Mouse (Mus musculus) kidney, embryonic 16.5 days (tissue): ENCODE measurements at regions not wholly inside any gene's neighbourhood (a gene's known extent, or its start where the extent isn't known, plus 50 kb on each side); places are given as distances from the start of the nearest gene placed in this dataset.

Experiments used
- ATAC-seq: fragments of 200-750 bp; cut with Nextera tagmentation; 2 replicates; pipeline ENCODE4 v1.8.0; 2017; ENCODE audit warnings: moderate TSS enrichment; ENCODE audit not compliant: low FRiP score, low TSS enrichment
- H3K27ac ChIP-seq: fragments of 300-500 bp; sonication (generic); 2 replicates; pipeline ENCODE4 v1.5.1; 2014; ENCODE audit warnings: low read length
- H3K27me3 ChIP-seq: fragments of 300-500 bp; sonication (generic); 2 replicates; pipeline ENCODE4 v1.6.1; 2014; ENCODE audit warnings: low read length, control low read depth, mixed read lengths; ENCODE audit not compliant: insufficient read depth
- H3K36me3 ChIP-seq: fragments of 300-500 bp; sonication (generic); 2 replicates; pipeline ENCODE4 v1.6.1; 2014; ENCODE audit warnings: low read length, control low read depth, mixed read lengths; ENCODE audit not compliant: insufficient read depth
- H3K4me1 ChIP-seq: fragments of 300-500 bp; sonication (generic); 2 replicates; pipeline ENCODE4 v1.6.1; 2014; ENCODE audit warnings: low read length, control low read depth, mixed read lengths; ENCODE audit not compliant: insufficient read depth
- H3K4me2 ChIP-seq: fragments of 300-500 bp; sonication (generic); replicated peaks from 2 replicates; pipeline ENCODE4 v1.6.1; 2014; ENCODE audit warnings: low read depth, low read length
- H3K4me3 ChIP-seq: fragments of 300-500 bp; sonication (generic); 2 replicates; pipeline ENCODE4 v1.5.1; 2014; ENCODE audit warnings: mild to moderate bottlenecking, low read length
- H3K9ac ChIP-seq: fragments of 300-500 bp; sonication (generic); replicated peaks from 2 replicates; pipeline ENCODE4 v1.6.1; 2014; ENCODE audit warnings: low read length
- H3K9me3 ChIP-seq: fragments of 300-500 bp; sonication (generic); 2 replicates; pipeline ENCODE4 v1.6.1; 2016; ENCODE audit warnings: low read length, control low read depth
- WGBS: fragments of 180-500 bp; shearing (Covaris S2); extraction: QIAGEN DNeasy Blood & Tissue Kit; methylation state at CpG from one replicate; pipeline ENCODE4 v1.1.7; 2014; 5-methylcytosine and 5-hydroxymethylcytosine counted together

DNA sequence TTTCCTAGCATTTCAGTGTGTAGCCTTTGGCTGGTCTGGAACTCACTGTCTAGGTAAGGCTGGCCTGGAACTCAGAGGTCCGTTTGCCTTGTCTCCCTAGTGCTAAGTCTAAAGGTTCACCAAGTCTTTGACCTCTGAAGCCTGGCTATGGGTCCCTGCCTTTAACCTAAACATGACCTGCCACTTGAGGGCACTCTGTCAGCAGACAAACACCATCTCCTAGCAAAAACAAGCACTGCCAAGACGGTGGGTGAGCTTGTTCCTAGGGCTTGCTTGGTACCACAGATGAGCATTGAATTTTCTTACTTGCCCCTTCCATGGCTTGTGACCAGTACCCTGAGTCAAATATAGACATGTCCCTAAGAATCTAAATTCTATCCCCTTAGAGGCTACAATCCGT is 508.3 kb upstream of the Vstm2b start:
- ATAC-seq, result no peak
- H3K4me1 ChIP-seq, result no peaks in the 10 kb centered on the region
- H3K36me3 ChIP-seq, result no peaks in the 10 kb centered on the region
- WGBS, result 43% methylated on average over 3 of the region's 3 CpGs
- H3K4me3 ChIP-seq, result no peak overlapping the region
- no peak overlapping the region for H3K9ac ChIP-seq
- no peaks in the 10 kb centered on the region for H3K9me3 ChIP-seq
- H3K27me3 ChIP-seq, result no peaks in the 10 kb centered on the region
- H3K4me2 ChIP-seq, result no peak overlapping the region
- H3K27ac ChIP-seq, result no peak overlapping the region

- ATAC-seq, result no peak
- H3K4me1 ChIP-seq, result no peaks in the 10 kb centered on the region
Observed at GRCm38 (mm10) chr7:40390927-40391326, 507.2 kb upstream of the Vstm2b start.

DNA sequence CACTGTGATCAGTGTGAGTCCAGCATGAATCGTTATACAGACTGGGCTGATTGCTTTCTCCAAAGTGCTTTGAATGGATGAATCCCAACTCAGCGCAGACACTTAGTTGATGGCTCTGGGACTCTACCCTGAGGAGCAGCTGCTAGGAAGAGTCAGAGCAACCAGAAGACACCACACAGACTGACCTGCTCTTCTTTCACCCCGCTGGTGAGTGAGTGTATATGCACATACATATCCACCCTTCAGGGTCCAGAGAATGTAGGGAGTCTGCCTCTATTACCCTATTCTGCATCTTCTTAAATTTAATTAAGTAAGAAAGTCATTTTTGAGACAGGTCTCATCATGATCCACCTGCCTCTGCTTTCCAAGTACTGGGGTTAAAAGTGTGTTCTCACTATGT is 506.5 kb upstream of the Vstm2b start:
- Histone ChIP-seq H3K9me3 (no peaks in the 10 kb centered on the region), H3K4me2 (no peak overlapping the region), H3K4me3 (no peak overlapping the region), H3K27me3 (no peaks in the 10 kb centered on the region), H3K36me3 (no peaks in the 10 kb centered on the region), H3K4me1 (no peaks in the 10 kb centered on the region), H3K27ac (no peak overlapping the region), H3K9ac (no peak overlapping the region)
- WGBS, result 69% methylated on average over 3 of the region's 3 CpGs
- ATAC-seq, result no peak

More at GRCm38 (mm10) chr7:40390927-40391326, 507.2 kb upstream of the Vstm2b start:
- Histone ChIP-seq H3K9ac (no peak overlapping the region), H3K27ac (no peak overlapping the region), H3K36me3 (no peaks in the 10 kb centered on the region), H3K27me3 (no peaks in the 10 kb centered on the region), H3K4me3 (no peak overlapping the region), H3K9me3 (no peaks in the 10 kb centered on the region), H3K4me2 (no peak overlapping the region)
- 29% methylated on average over 3 of the region's 3 CpGs for WGBS

- H3K27me3 ChIP-seq, result no peaks in the 10 kb centered on the region
- ATAC-seq, result no peak
- no peaks in the 10 kb centered on the region for H3K9me3 ChIP-seq
- no peak overlapping the region for H3K4me2 ChIP-seq
- H3K36me3 ChIP-seq, result no peaks in the 10 kb centered on the region
- no peaks in the 10 kb centered on the region for H3K4me1 ChIP-seq
- no peak overlapping the region for H3K9ac ChIP-seq
- no peak overlapping the region for H3K4me3 ChIP-seq
- 49% methylated on average over 3 of the region's 3 CpGs for WGBS
- no peak overlapping the region for H3K27ac ChIP-seq
Observed at GRCm38 (mm10) chr7:40392207-40392606, 505.9 kb upstream of the Vstm2b start.

DNA sequence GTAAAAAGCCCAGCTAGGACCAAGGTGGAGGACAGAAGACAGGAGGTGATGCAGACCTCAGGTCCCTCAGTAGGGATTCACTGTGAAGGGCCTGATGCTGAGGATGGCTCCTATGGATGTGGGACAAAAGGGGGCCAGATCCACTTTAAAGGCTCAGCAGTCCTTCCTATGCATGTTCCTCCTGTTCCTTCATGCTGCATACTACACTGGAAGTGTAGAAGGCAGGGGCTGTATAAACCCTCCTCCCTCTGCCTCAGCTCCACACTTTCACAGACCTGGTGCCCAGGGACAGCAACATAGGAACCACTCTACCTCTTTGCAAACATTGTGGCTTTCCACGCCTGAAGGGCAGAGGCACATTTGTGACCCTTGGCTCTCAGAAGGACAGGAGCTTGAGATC is 505.4 kb upstream of the Vstm2b start:
- Histone ChIP-seq H3K36me3 (no peaks in the 10 kb centered on the region), H3K4me3 (no peak overlapping the region), H3K9ac (no peak overlapping the region), H3K4me1 (no peaks in the 10 kb centered on the region), H3K4me2 (no peak overlapping the region), H3K27ac (no peak overlapping the region), H3K27me3 (no peaks in the 10 kb centered on the region), H3K9me3 (no peaks in the 10 kb centered on the region)
- 72% methylated on average over 1 of the region's 1 CpGs for WGBS
- ATAC-seq, result no peak

DNA sequence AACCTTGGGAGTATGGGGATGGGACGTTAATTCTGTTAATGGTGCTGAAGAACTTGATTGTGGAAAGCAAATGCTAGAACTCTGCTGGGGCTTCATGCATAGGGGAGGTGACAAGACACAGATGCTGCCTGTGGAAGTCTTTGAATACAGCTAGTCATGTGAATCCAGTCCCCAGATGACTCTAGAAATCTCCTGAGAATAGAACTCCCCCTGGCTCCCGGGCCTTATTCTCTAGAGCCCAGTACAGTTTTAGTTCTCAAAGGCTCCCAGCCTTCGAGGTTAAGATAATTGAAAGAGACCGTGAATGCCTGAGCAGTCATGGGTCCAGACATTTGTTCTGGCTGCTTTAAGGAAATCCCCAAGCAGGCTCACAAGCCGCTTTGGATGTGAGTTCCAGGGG is 499.9 kb upstream of the Vstm2b start:
- Histone ChIP-seq H3K4me1 (no peaks in the 10 kb centered on the region), H3K36me3 (no peaks in the 10 kb centered on the region), H3K27me3 (no peaks in the 10 kb centered on the region), H3K9me3 (no peaks in the 10 kb centered on the region), H3K27ac (no peak overlapping the region), H3K4me3 (no peak overlapping the region), H3K4me2 (no peak overlapping the region), H3K9ac (no peak overlapping the region)
- WGBS, result 57% methylated on average over 5 of the region's 5 CpGs
- no peak for ATAC-seq

- no peaks in the 10 kb centered on the region for H3K36me3 ChIP-seq
- 87% methylated on average over 2 of the region's 2 CpGs for WGBS
- no peaks in the 10 kb centered on the region for H3K4me1 ChIP-seq
- ATAC-seq, result no peak
- no peak overlapping the region for H3K9ac ChIP-seq
- H3K9me3 ChIP-seq, result no peaks in the 10 kb centered on the region
- no peak overlapping the region for H3K4me3 ChIP-seq
- H3K27me3 ChIP-seq, result no peaks in the 10 kb centered on the region
- no peak overlapping the region for H3K27ac ChIP-seq
- no peak overlapping the region for H3K4me2 ChIP-seq
Observed at GRCm38 (mm10) chr7:40419332-40419731, 478.8 kb upstream of the Vstm2b start.

- Histone ChIP-seq H3K27ac (no peak overlapping the region), H3K4me2 (no peak overlapping the region), H3K36me3 (no peaks in the 10 kb centered on the region), H3K4me1 (no peaks in the 10 kb centered on the region), H3K4me3 (no peak overlapping the region), H3K9me3 (no peaks in the 10 kb centered on the region), H3K9ac (no peak overlapping the region), H3K27me3 (no peaks in the 10 kb centered on the region)
- ATAC-seq, result no peak
- WGBS, result 64% methylated on average over 4 of the region's 4 CpGs
Observed at GRCm38 (mm10) chr7:40422125-40422524, 476.0 kb upstream of the Vstm2b start.

DNA sequence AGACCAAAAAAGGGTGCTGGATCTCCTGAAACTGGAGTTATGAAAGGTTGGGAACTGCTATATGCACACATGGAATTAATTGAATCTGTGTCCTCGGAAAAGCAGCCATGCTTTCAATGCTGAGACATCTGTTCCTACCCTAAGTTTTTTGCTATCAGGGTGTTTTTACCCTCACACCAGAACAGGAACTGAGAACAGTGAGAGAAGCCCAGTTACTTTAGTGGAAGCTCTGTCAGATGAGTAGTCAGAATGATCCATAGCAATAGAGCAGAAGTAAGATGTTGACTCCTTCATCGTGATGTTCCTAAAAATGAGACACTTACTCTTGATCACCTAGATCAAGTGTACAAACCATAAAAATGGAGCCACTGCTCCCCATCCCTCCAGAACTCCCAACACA is 468.7 kb upstream of the Vstm2b start:
- no peaks in the 10 kb centered on the region for H3K36me3 ChIP-seq
- no peaks in the 10 kb centered on the region for H3K27me3 ChIP-seq
- H3K27ac ChIP-seq, result no peak overlapping the region
- no peak overlapping the region for H3K9ac ChIP-seq
- no peaks in the 10 kb centered on the region for H3K4me1 ChIP-seq
- H3K4me2 ChIP-seq, result no peak overlapping the region
- H3K4me3 ChIP-seq, result no peak overlapping the region
- WGBS, result 92% methylated on average over 2 of the region's 2 CpGs
- no peak for ATAC-seq
- no peaks in the 10 kb centered on the region; the same call in 1 of the 2 replicates for H3K9me3 ChIP-seq

GRCm38 (mm10) chr7:40433906-40434305 is 464.2 kb upstream of the Vstm2b start:
- no peak; the same call in 1 of the 2 replicates for ATAC-seq
- no peak overlapping the region for H3K4me2 ChIP-seq
- H3K27ac ChIP-seq, result peak overlapping the region; percentile 46; the same call in 1 of the 2 replicates
- no peak overlapping the region for H3K4me3 ChIP-seq
- no peak overlapping the region for H3K9ac ChIP-seq
- no peaks in the 10 kb centered on the region for H3K4me1 ChIP-seq
- no peaks in the 10 kb centered on the region for H3K36me3 ChIP-seq
- no peaks in the 10 kb centered on the region for H3K27me3 ChIP-seq
- WGBS, result 34% methylated on average over 2 of the region's 2 CpGs
- H3K9me3 ChIP-seq, result no peaks in the 10 kb centered on the region; the same call in 1 of the 2 replicates

DNA sequence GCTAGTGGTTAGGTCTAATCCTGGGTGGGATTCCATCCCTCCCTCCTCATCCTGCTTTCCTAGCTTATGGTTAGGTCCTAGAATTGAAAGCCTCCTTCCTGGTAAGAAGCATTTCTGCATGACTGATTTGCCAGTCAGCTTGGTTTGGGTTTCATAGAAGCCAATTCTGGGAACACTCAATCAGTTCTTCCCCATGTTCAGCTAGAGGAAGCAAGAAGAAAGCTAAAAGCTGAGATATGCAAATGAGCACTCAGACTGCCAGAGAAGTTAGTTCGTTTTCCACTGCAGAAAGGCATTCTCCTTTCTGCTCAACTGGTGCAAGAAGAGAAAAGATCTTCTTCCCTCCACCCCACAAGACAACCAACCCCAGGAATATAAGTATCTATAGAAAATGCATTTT is 457.0 kb upstream of the Vstm2b start:
- Histone ChIP-seq H3K27me3 (no peaks in the 10 kb centered on the region), H3K4me1 (no peaks in the 10 kb centered on the region), H3K27ac (no peak overlapping the region), H3K9me3 (no peaks in the 10 kb centered on the region), H3K9ac (no peak overlapping the region), H3K4me3 (no peak overlapping the region), H3K4me2 (no peak overlapping the region), H3K36me3 (no peaks in the 10 kb centered on the region)
- ATAC-seq, result no peak
- 16% methylated on average over 1 of the region's 1 CpGs for WGBS
